Mouse (Mus musculus): ENCODE measurements around the gene Naa35. TPM values are rescaled to one million over a fixed set of nuclear protein-coding genes. Genes with fewer than 3 reads are reported as not detected.

The Naa35 gene
- polyA plus RNA-seq, 1 experiment: 78.4 TPM

DNA sequence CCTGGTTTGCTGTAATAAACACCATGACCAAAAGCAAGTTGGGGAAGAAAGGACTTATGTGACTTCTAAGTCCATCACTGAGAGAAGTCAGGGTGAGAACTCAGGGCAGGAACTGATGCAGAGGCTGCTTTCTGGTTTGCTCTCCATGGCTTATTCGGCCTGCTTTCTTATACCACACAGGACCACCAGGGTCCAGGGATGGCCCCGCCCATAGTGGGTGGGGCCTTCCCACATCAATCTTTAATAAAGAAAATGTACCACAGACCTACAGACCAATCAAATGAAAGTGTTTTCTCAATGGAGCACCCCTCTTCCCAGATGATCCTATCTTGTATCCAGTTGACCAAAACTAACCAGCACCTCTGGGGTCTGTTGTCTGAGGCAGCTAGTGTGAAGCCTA lies 86.5 kb downstream of the Naa35 start:
- H3K4me3 ChIP-seq (ENCODE audit: insufficient read depth, low read length): no peak overlapping the region
- H3K4me1 ChIP-seq (ENCODE audit: control insufficient read depth, insufficient read depth, low read length): peaks cover 2% of the 10 kb centered on the region; the same call in 1 of the 2 replicates
- H3K27ac ChIP-seq (ENCODE audit: insufficient read depth, low read length): no peak overlapping the region
- TF ChIP-seq CTCF (IDR thresholded peaks at IDR 0.05; ENCODE audit: extremely low read depth, insufficient read depth, low read length) (no peak), POLR2A (IDR thresholded peaks at IDR 0.05; ENCODE audit: extremely low read depth, insufficient read depth, low read length) (no peak)

DNA sequence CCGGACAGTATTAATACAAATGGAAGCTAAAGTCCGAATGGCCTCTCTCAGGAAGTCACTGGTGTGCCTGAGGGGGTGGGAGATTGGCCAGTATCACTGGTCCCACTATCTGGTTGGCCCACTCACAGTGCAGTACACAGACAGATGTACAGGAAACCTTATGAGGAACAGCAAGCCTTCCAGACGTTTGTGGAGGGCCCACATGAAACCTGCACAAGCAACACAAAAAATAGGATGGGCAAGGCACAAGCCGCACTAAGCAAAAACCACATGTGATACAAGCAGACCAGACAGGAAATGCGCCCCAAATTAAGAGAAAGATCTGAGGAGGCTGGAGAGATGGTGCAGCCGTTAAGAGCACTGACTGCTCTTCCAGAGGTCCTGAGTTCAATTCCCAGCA lies 87.2 kb downstream of the Naa35 start:
- Histone ChIP-seq H3K4me3 (ENCODE audit: insufficient read depth, low read length) (no peak overlapping the region), H3K4me1 (ENCODE audit: control insufficient read depth, insufficient read depth, low read length) (peaks cover 2% of the 10 kb centered on the region; the same call in 1 of the 2 replicates), H3K27ac (ENCODE audit: insufficient read depth, low read length) (no peak overlapping the region)
- TF ChIP-seq CTCF (IDR thresholded peaks at IDR 0.05; ENCODE audit: extremely low read depth, insufficient read depth, low read length) (no peak), POLR2A (IDR thresholded peaks at IDR 0.05; ENCODE audit: extremely low read depth, insufficient read depth, low read length) (no peak)

DNA sequence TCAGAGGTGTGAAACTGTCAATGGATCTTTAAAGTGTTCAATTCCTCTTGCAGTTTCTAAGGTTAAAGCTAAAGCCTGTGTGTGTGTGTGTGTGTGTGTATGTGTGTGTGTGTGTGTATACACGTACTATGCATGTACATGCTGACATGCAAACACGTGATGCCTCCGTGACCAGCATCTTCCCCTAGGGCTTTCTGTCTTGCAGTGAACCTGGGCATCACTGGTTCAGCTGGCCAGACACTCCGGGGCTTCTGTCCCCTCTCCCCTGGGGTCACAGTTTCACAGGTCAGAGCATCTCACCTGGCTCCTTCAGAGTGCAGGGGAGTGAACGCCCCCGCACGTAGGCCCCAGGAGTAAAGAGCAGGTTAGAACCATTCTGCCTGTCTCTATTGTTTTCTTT lies 88.5 kb downstream of the Naa35 start:
- no peak for TF ChIP-seq POLR2A (IDR thresholded peaks at IDR 0.05; ENCODE audit: extremely low read depth, insufficient read depth, low read length)
- TF ChIP-seq CTCF (IDR thresholded peaks at IDR 0.05; ENCODE audit: extremely low read depth, insufficient read depth, low read length): no peak
- H3K27ac ChIP-seq (ENCODE audit: insufficient read depth, low read length): no peak overlapping the region
- H3K4me3 ChIP-seq (ENCODE audit: insufficient read depth, low read length): no peak overlapping the region; the same call in 1 of the 2 replicates
- H3K4me1 ChIP-seq (ENCODE audit: control insufficient read depth, insufficient read depth, low read length): peaks cover 2% of the 10 kb centered on the region; the same call in 1 of the 2 replicates

DNA sequence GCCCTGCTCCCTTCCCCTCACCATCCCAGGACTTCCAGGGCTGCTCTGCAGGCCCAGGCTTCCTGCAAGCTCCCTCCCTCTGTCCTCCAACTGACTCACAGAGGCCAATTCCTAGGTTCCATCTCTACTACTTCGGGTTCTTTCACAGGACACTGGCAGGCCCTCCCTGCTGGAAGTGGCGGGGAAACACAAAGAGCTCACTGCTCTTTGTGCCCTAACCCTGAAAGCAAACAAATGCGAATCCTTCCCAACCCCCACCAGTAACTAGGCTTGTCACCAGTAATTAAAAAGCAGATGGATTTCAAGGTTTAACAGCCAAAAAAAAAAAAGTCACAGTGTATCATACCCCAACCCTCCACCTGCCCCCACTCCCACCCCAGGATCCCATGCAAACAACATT lies 89.2 kb downstream of the Naa35 start:
- Histone ChIP-seq H3K4me1 (ENCODE audit: control insufficient read depth, insufficient read depth, low read length) (peaks cover 2% of the 10 kb centered on the region; the same call in 1 of the 2 replicates), H3K4me3 (ENCODE audit: insufficient read depth, low read length) (peak overlapping the region; percentile 85; the same call in 1 of the 2 replicates), H3K27ac (ENCODE audit: insufficient read depth, low read length) (no peak overlapping the region)
- TF ChIP-seq CTCF (IDR thresholded peaks at IDR 0.05; ENCODE audit: extremely low read depth, insufficient read depth, low read length): no peak
- no peak for TF ChIP-seq POLR2A (IDR thresholded peaks at IDR 0.05; ENCODE audit: extremely low read depth, insufficient read depth, low read length)

DNA sequence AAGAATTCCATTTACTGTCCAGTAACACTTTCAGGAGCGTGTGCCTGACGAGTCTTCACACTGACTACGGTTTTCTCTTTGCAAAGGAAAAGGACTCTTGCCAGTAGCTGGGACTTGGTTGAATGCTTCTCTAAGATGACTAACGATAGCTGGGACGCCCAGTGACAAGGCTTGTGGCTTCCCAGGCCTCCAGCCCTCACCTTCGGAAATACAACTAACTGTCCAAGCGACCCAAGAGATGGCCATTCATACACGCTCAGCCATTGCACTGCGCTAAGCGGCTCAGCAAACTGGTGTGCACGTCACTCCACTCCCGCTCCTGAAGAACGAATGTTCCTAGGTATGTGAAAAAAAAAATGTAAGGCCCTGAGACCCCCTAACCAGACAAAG lies 89.7 kb downstream of the Naa35 start:
- TF ChIP-seq CTCF (IDR thresholded peaks at IDR 0.05; ENCODE audit: extremely low read depth, insufficient read depth, low read length) (no peak), POLR2A (IDR thresholded peaks at IDR 0.05; ENCODE audit: extremely low read depth, insufficient read depth, low read length) (no peak)
- Histone ChIP-seq H3K4me3 (ENCODE audit: insufficient read depth, low read length) (peak overlapping the region; percentile 85), H3K27ac (ENCODE audit: insufficient read depth, low read length) (no peak overlapping the region), H3K4me1 (ENCODE audit: control insufficient read depth, insufficient read depth, low read length) (peaks cover under 1% of the 10 kb centered on the region; the same call in 1 of the 2 replicates)

DNA sequence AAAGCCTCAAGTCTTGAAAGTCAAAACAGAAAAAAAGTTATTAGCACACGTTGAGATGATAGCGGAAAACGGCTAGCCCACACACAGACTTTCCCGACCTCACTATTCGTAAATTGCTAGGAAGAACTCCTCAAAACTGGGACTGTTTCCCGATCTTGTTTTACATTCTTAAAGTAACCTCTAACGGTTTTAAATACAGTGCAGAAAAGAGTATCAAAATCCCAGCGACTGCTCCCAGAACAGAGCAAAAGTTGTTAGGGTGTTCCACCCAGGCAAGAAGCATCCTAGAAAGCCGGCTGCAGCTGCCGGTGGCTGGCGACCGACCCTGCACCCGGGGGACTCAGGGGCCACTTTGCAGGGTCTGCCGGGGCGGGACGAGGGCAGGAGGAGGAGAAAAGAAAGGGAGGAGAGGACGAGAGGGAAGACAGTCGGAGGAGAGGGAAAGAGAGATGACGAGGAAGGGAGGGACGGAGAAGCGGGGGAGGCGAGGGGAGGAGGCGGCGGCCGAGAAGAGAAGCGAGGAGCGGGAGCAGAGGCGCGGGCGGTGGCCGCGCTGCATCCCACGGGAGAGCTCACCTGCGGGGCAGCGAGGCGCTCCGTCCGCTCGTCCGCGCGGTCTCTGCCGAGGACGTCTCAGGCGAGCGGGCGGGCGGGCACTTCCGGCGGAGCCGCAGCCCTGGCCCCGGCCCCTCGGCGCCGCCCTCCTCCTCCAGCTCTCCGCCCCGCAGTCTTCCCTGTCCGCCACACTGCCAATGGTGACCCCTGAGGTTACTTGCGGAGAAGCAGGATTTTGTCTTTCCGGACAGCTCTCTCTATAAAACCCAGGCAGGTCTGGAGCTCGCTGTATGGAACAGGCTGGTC lies 90.3 kb downstream of the Naa35 start, which contains the start of gene Golm1:
TSS of gene Golm1 (minus strand) at position 661 of the 861 bp plus-strand sequence.
- no peaks in the 10 kb centered on the region for H3K4me1 ChIP-seq (ENCODE audit: control insufficient read depth, insufficient read depth, low read length)
- peak within 1 kb of the TSS; percentile 75; the same call in 1 of the 2 replicates for H3K27ac ChIP-seq (ENCODE audit: insufficient read depth, low read length)
- no peak for TF ChIP-seq CTCF (IDR thresholded peaks at IDR 0.05; ENCODE audit: extremely low read depth, insufficient read depth, low read length)
- TF ChIP-seq POLR2A (IDR thresholded peaks at IDR 0.05; ENCODE audit: extremely low read depth, insufficient read depth, low read length): no peak
- H3K4me3 ChIP-seq (ENCODE audit: insufficient read depth, low read length): peak within 1 kb of the TSS; percentile 85

DNA sequence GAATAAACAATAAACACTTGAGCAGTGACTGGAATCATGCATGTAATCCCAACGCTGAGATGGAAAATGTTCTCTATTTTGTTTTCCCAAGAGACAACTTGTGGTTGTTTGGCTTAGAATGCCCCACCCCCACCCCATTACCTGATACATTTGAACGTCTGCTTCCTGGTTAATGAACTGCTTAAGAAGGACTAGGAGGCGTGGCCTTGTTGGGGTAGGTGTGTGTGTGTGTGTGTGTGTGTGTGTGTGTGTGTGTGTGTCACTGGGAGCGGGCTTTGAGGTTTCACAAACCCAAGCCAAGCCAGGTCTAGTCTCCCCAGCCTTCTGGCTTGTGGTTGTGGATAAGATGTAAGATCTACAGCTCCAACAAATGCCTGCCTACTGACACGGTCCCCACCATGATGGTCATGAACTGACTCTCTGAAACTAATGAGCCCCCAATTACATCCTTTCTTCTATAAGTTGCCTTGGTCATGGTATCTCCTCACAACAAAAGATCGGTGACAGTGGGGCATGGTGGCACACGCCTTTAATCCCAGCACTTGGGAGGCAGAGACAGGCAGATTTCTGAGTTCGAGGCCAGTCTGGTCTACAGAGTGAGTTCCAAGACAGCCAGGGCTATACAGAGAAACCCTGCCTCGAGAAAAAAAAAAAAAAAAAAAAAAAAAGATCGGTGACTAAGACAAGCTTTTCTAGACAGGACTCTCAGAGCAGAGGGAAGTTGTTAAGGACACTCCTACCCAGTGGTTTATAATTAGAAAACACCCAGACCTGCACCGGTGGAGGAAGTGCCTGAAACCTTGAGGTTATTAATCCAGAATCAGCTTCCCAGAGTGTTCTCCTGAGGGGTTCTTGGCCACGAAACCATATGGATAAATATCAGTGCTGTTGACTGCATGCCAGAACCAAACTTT lies 91.5 kb downstream of the Naa35 start:
- no peak overlapping the region; the same call in 1 of the 2 replicates for H3K4me3 ChIP-seq (ENCODE audit: insufficient read depth, low read length)
- no peak for TF ChIP-seq CTCF (IDR thresholded peaks at IDR 0.05; ENCODE audit: extremely low read depth, insufficient read depth, low read length)
- TF ChIP-seq POLR2A (IDR thresholded peaks at IDR 0.05; ENCODE audit: extremely low read depth, insufficient read depth, low read length): no peak
- no peak overlapping the region for H3K27ac ChIP-seq (ENCODE audit: insufficient read depth, low read length)
- no peaks in the 10 kb centered on the region for H3K4me1 ChIP-seq (ENCODE audit: control insufficient read depth, insufficient read depth, low read length)

DNA sequence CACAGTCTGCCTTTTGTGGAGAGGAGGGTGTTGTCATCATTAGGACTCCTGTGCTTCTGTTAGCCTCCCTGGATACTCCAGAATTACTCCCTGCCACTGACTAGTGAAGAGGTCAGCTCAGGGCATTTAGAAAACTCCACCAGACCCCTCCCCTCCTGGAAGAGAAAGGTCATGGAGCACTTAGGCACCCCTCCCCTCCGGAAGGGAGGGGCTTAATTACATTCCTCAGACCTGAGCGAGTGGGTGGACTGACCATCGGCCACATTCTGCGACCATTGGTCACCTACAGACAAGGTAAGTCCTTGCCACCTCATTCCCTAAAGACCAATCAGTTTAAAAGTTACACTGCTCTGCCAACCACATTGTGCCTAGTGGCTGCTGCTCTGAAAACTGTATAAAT lies 94.2 kb downstream of the Naa35 start:
- Histone ChIP-seq H3K4me1 (ENCODE audit: control insufficient read depth, insufficient read depth, low read length) (no peaks in the 10 kb centered on the region), H3K27ac (ENCODE audit: insufficient read depth, low read length) (no peak overlapping the region), H3K4me3 (ENCODE audit: insufficient read depth, low read length) (no peak overlapping the region)
- TF ChIP-seq CTCF (IDR thresholded peaks at IDR 0.05; ENCODE audit: extremely low read depth, insufficient read depth, low read length): no peak
- no peak for TF ChIP-seq POLR2A (IDR thresholded peaks at IDR 0.05; ENCODE audit: extremely low read depth, insufficient read depth, low read length)

DNA sequence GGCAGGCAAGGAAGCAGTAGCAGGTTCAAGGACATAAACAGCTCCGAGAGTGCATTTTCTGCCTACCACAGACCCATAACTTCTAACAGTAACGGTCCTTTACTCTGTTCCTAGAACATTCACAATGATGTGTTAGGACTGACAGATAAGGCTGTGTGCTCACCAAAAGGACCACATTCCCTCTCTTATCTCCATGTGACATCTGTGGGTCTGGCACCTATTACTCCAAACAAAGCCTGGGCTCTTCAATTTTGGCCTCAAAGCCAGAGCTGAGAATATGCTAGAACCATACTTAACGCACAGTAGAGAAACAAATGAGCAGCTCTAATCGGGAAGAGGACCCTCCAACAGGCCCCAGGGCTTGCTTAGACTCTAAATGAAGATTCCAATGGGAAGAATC lies 94.8 kb downstream of the Naa35 start:
- no peak overlapping the region for H3K4me3 ChIP-seq (ENCODE audit: insufficient read depth, low read length)
- no peak overlapping the region for H3K27ac ChIP-seq (ENCODE audit: insufficient read depth, low read length)
- H3K4me1 ChIP-seq (ENCODE audit: control insufficient read depth, insufficient read depth, low read length): no peaks in the 10 kb centered on the region
- TF ChIP-seq POLR2A (IDR thresholded peaks at IDR 0.05; ENCODE audit: extremely low read depth, insufficient read depth, low read length): no peak
- TF ChIP-seq CTCF (IDR thresholded peaks at IDR 0.05; ENCODE audit: extremely low read depth, insufficient read depth, low read length): no peak
